In the genomic region with DNA sequence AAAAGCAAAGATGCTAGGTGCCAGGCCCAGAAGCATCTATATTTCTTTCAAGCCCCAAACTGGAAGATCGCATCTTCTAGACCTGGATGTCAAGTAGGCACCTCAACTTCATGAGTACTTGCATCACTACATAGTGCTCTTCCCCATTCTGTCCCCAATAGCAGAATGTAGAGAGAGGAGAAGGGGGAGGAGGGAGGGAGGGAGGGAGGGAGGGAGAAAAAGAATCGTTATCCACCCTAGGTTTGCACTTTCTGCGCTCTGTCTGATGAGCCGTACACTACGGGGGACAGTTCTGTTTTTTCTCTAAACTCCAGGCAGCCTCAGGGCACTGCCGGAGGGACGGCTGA, we compare ENCODE assay signal across 8 mouse cellular contexts. TPM values are rescaled to one million over a fixed set of nuclear protein-coding genes. Genes with fewer than 3 reads are reported as not detected.
DNase-seq lines count a peak whose midpoint lies in the region; ATAC-seq and TF ChIP-seq lines count a peak whose summit lies in the region.

Gene Fktn (plus strand): TSS at position 295 of the 347 bp plus-strand sequence.

- 9% methylated on average over 7 of the region's 7 CpGs for WGBS in kidney, postnatal 0 days
- WGBS in bone marrow, adult 2 months = 1% methylated on average over 7 of the region's 7 CpGs
- WGBS in neural tube, embryonic 15.5 days = 8% methylated on average over 7 of the region's 7 CpGs

- no peak for DNase-seq in kidney, postnatal 0 days (ENCODE audit: low spot score)
- DNase-seq in kidney, adult 11 months = no peak
- DNase-seq in heart, postnatal 10 days = no peak
- no peak for DNase-seq in left cerebral cortex, postnatal 4 days
- DNase-seq in thymus, postnatal 25 days = no peak
- no peak for DNase-seq in right cerebral cortex, adult 2 months (ENCODE audit: low spot score in 2 of 2)

- intact Hi-C loops in heart, postnatal 10 days (cut with DNase I) = no loop called here
- intact Hi-C loops in left cerebral cortex, postnatal 4 days (cut with DNase I) = no loop called here

- no peak for TF ChIP-seq CTCF in kidney, postnatal 0 days (IDR thresholded peaks at IDR 0.05; ENCODE audit: low read depth)
- TF ChIP-seq CTCF in bone marrow, adult 2 months (IDR thresholded peaks at IDR 0.05; ENCODE audit: control insufficient read depth, insufficient read depth, low read length) = no peak

- H3K9me3 ChIP-seq in kidney, postnatal 0 days (replicated peaks; ENCODE audit: low read length) = no peaks in the 10 kb centered on the region
- no peaks in the 10 kb centered on the region for H3K9me3 ChIP-seq in neural tube, embryonic 15.5 days (replicated peaks)

- no peak for TF ChIP-seq POLR2A in bone marrow, adult 2 months (IDR thresholded peaks at IDR 0.05; ENCODE audit: borderline replicate concordance, control insufficient read depth, low read depth, low read length)

- peak within 1 kb of the TSS; percentile 80 for H3K9ac ChIP-seq in kidney, postnatal 0 days (ENCODE audit: low read depth, low read length)
- peak within 1 kb of the TSS; percentile 83 for H3K9ac ChIP-seq in neural tube, embryonic 15.5 days (replicated peaks)

- no peaks in the 10 kb centered on the region for H3K27me3 ChIP-seq in kidney, postnatal 0 days (ENCODE audit: insufficient read depth, low read length)
- no peaks in the 10 kb centered on the region for H3K27me3 ChIP-seq in neural tube, embryonic 15.5 days (replicated peaks)

- ATAC-seq in kidney, postnatal 0 days (replicated peaks; ENCODE audit: low FRiP score, low read depth) = peak; percentile 72
- ATAC-seq in neural tube, embryonic 15.5 days (ENCODE audit: low FRiP score) = peak; percentile 86

- no peaks in the 10 kb centered on the region for H3K36me3 ChIP-seq in kidney, postnatal 0 days (ENCODE audit: insufficient read depth, low read length)
- no peaks in the 10 kb centered on the region for H3K36me3 ChIP-seq in neural tube, embryonic 15.5 days

- H3K27ac ChIP-seq in kidney, postnatal 0 days = peak within 1 kb of the TSS; percentile 79
- peak within 1 kb of the TSS; percentile 43 for H3K27ac ChIP-seq in bone marrow, adult 2 months (ENCODE audit: control insufficient read depth, insufficient read depth, low read depth, low read length, poor library complexity)
- peak within 1 kb of the TSS; percentile 91 for H3K27ac ChIP-seq in neural tube, embryonic 15.5 days (replicated peaks)

- H3K4me1 ChIP-seq in kidney, postnatal 0 days (replicated peaks; ENCODE audit: insufficient read depth, low read length) = no peaks in the 10 kb centered on the region
- H3K4me1 ChIP-seq in bone marrow, adult 2 months (ENCODE audit: control insufficient read depth, insufficient read depth, low read length) = no peaks in the 10 kb centered on the region
- peaks cover 15% of the 10 kb centered on the region for H3K4me1 ChIP-seq in neural tube, embryonic 15.5 days

- peak within 1 kb of the TSS; percentile 78 for H3K4me2 ChIP-seq in kidney, postnatal 0 days (ENCODE audit: low read length)
- peak within 1 kb of the TSS; percentile 70 for H3K4me2 ChIP-seq in neural tube, embryonic 15.5 days

- peak within 1 kb of the TSS; percentile 89 for H3K4me3 ChIP-seq in kidney, postnatal 0 days (replicated peaks; ENCODE audit: low read depth, low read length)
- H3K4me3 ChIP-seq in bone marrow, adult 2 months (replicated peaks; ENCODE audit: control insufficient read depth, low read depth, low read length) = peak within 1 kb of the TSS; percentile 74
- peak within 1 kb of the TSS; percentile 87 for H3K4me3 ChIP-seq in neural tube, embryonic 15.5 days (replicated peaks)

RNA-seq across cellular contexts. Expression of gene Fktn, which starts in this region (rescaled TPM):
- 13.6 and 16.3 TPM in 2 replicates for polyA plus RNA-seq in kidney, postnatal 0 days (2015; fragmentation: Nextera tagmentation; extraction: Ambion mirVana)
- polyA plus RNA-seq in bone marrow, adult 2 months (2011; ENCODE audit: insufficient read depth, insufficient read length, low replicate concordance, missing spikeins) = 1.2 and 1.7 TPM in 2 replicates
- 10 to 100 TPM; 13.1 to 15.0 TPM for total RNA-seq in heart, postnatal 10 days (2021)
- total RNA-seq in left cerebral cortex, postnatal 4 days (2021) = 10 to 100 TPM; 19.4 to 19.9 TPM
- polyA plus RNA-seq in neural tube, embryonic 15.5 days (2015; fragmentation: Nextera tagmentation; extraction: Ambion mirVana) = 25.8 and 26.9 TPM in 2 replicates
